Mouse (Mus musculus) layer of hippocampus, adult 2 months (tissue): ENCODE results near the gene Apoc2. TPM values are rescaled to one million over a fixed set of nuclear protein-coding genes. Genes with fewer than 3 reads are reported as not detected.

ENCODE experiments used
- DNase-seq, 2 experiments: peaks; one replicate each; pipeline ENCODE4 v3.0.0; 2022; ENCODE audit warnings: low spot score in 2 of 2
- H3K27ac ChIP-seq: fragments of 200-600 bp; 2 replicates; pipeline ENCODE4 v1.8.1; 2022
- H3K4me3 ChIP-seq: fragments of 200-600 bp; 2 replicates; pipeline ENCODE4 v1.8.1; 2022; ENCODE audit warnings: mild to moderate bottlenecking
- CTCF ChIP-seq: fragments of 200-600 bp; conservative IDR thresholded peaks from 2 replicates; pipeline ENCODE4 v1.8.1; 2022; ENCODE audit warnings: antibody characterized with exemption, mild to moderate bottlenecking, moderate library complexity
- long read RNA-seq, 2 experiments: library from polyadenylated mRNA; stranded (forward); transcript quantifications; one replicate each; pipeline ENCODE4 v2.0.0; 2021; ENCODE audit warnings: borderline mapping rate in 2 of 2
- total RNA-seq, 2 experiments: library from RNA; stranded (reverse); gene quantifications; 2 replicates each; pipeline ENCODE4 v1.2.3; 2021

The Apoc2 gene
- not detected for total RNA-seq
- long read RNA-seq, experiment 1, result 0 reads
- long read RNA-seq, experiment 2, result 0 reads

DNA sequence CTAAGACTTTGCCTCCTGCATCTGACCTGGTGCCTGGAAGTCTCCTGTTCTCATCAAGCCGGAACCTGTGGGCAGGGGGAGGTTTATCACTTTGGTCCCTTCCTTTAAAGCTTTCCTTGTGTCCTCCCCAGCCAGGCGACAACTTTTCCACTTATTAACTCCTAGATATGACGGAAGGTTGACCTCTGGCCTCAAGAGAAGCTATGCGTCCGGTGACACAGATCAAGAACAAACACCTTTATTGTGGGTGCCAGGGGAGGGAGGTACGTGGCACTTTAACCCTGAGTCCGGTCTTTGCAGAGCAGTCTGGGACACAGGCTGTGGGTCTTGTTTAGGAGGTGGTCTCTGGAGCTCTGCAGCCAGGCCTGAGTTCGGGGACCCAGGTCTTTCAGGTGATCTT, at the start of gene Apoc2:
TSS of gene Apoc2 (minus strand) at position 70 of the 400 bp plus-strand sequence.
- Histone ChIP-seq H3K4me3 (no peak within 1 kb of the TSS), H3K27ac (no peak within 1 kb of the TSS)
- no peak for TF ChIP-seq CTCF
- DNase-seq, result no peak

DNA sequence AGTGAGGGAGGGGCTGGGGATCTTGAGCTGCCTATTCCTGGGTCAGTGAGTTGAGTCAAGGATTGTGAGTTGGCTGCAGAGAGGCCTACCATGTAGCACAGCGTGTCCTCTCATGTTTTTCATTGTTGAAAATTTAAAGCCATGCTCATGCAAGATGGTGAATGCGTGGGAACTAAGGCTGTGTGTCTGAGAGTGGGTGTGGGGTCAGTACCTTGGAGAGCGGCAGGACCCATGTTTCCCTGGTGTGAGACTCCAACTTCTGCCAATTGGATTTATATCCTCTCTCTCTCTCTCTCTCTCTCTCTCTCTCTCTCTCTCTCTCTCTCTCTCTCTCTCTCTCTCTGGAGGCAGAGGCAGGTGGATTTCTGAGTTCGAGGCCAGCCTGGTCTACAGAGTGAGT, 48.8 kb upstream of the Apoc2 start:
- no peak for TF ChIP-seq CTCF
- DNase-seq, result no peak
- Histone ChIP-seq H3K27ac (no peak overlapping the region), H3K4me3 (no peak overlapping the region)

DNA sequence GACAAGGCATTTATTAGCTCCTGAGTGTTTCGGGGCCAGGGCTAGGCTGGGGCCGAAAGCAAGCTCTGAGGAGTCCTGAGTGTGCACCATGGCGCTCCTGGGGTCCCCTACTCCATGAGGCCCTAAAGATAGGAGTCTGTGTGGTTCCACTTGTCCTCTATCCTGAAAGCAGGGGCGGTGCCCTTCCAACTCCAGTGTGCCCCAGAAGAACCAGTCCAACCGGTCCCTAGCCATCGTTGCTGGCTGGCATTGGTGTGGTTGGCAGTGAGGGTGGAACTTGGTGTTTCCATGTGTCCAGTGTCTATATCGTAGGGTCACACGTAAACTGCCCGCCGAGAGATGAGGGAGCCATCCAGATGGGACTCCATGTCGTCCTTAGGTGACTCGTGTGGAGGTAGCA, 46.4 kb upstream of the Apoc2 start:
- DNase-seq, result no peak
- no peak for TF ChIP-seq CTCF
- no peak overlapping the region for H3K27ac ChIP-seq
- no peak overlapping the region for H3K4me3 ChIP-seq

DNA sequence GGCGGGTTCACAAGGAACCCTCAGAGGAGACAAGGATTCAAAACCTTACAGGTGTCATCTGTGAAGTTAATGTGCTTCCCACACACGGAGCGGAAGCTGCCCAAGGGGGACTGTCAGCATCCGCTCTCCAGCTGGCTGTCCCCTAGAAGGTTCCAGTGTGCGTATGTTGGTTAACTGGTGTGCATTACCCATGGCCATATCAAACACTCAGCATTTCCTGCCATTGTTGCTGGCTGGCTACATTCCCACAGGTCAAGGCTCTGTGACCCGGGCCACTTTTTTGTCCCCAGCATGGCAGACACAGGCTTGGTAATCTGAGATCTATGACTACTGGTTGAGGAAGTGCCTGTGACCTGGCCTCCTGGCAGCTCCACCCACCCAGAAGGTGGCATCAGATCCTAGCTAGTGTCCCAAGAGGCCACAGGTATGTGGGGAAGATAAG, 45.0 kb upstream of the Apoc2 start:
- Histone ChIP-seq H3K4me3 (no peak overlapping the region), H3K27ac (no peak overlapping the region)
- no peak for DNase-seq
- no peak for TF ChIP-seq CTCF

DNA sequence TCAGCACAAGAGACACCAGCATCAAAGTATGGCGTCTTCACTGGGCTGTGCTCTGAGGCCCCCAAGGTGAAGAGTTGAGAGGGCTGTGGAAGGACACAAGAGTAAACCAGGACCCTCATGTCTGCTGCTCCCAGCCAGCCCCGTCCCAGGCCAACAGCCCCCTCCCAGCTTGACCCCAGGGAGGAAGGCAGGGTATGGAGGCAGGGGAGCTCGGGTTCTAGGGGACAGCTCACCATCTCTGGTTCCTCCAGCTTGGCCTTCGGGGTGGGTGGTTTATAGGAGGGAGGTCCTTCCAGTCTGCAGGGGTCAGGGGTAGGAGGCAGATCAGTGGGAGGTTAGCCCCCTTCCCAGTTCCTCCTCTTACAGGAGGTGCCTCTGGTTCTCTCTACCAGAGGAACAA, 41.5 kb upstream of the Apoc2 start:
- no peak for DNase-seq
- Histone ChIP-seq H3K4me3 (no peak overlapping the region), H3K27ac (no peak overlapping the region)
- no peak for TF ChIP-seq CTCF

DNA sequence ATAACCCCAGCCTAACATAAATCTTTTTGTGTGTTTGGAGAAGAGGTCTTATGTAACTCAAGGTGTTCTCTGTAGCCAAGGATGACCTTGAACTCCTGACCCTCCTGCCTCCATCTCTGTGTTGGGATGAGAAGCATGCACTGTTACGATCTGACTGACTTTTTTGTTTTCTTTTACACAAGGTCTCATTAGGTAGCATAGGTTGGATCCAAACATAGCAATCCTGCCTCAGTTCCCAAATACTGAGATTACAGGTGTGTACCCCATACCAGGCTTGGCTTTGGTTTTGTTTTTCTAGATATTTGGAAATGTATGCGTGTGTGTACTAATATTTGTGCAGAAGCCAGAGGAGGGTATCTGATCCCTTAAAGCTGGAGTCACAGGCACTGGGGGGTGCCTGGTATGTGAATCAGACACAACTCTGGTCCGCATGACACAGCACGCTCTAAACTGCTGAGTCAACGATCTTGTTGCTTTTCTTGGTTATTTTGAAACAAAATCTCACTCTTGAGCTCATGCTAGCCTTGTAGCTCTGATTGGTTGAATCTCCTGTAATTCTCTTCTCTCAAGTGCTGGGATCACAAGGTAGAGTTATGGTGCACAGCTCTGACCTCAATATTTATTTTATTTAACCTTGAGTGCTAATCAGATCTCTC, 40.7 kb upstream of the Apoc2 start:
- no peak overlapping the region for H3K4me3 ChIP-seq
- DNase-seq, result no peak
- TF ChIP-seq CTCF, result no peak
- no peak overlapping the region for H3K27ac ChIP-seq

DNA sequence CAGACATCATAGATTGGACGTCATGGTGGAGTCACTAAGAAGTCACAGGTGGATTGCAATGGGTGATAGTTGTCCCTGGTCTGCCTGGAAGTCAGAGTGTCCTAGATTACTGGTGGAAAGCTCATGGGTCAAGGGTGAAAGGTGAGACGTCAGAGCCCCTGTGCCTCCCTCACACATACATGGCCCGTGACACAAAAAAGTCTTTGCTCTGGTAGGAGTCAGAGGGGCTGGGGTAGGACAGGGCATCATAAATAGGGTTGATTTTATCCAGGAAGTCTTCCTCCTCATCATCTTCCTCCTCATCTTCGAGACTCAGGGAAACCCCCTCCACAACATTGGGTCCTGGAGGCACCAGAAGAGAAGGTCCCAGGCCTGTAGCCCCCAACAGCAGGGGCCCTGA, 39.6 kb upstream of the Apoc2 start:
- no peak overlapping the region for H3K27ac ChIP-seq
- H3K4me3 ChIP-seq, result no peak overlapping the region
- TF ChIP-seq CTCF, result no peak
- DNase-seq, result no peak

DNA sequence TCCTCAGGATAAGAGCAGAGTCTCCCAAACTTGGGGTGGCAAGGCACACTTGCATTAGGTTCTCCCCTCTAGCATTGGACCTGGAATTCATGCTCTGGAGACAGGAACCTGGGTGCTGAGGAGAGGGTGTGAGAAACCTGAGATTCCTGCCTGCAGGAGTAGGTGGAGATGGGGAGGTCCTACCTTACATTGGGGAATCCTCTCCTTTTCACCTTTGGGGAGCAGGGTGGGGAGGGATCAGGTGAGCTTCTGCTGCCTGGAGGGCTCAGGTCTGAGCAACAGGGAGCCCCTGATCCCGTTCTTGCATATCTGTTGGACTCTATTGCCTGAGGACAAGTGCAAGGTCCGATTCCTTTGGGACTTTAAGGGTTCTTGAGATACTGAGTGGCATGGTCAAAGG, 39.1 kb upstream of the Apoc2 start:
- Histone ChIP-seq H3K27ac (peak overlapping the region; percentile 90; the same call in 1 of the 2 replicates), H3K4me3 (no peak overlapping the region)
- no peak for TF ChIP-seq CTCF
- DNase-seq, result no peak

DNA sequence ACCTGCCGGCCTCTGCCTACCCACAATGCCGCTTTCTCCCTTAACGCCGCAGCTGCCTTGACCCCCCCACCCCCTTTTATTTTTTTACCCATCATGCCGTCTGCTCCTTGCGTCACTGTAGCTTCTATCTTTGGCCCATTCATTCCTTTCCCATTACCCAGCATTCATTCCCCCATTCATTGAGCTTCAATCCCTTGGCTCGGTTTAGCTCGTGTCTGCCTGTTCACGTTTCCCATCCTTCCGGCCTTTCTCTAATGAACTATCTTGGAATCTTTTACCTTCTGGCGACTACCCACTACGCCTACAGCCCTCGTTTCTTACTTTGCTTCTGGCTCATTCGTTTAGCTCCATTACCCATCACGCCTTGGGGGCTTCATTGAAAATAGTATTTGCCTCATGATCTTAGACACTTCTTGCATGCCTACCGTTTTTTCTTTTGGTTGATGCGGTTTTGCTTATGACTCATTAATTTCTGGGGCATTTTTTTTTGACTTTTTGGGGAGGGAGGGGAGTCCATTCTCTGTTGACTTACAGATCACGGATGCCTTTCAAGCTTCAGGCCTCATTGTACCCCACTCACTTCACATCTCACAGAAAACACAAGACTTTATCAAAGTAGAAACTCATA, 38.4 kb upstream of the Apoc2 start:
- peak overlapping the region; percentile 90 for H3K27ac ChIP-seq
- H3K4me3 ChIP-seq, result peak overlapping the region; percentile 53
- TF ChIP-seq CTCF, result no peak
- no peak for DNase-seq

DNA sequence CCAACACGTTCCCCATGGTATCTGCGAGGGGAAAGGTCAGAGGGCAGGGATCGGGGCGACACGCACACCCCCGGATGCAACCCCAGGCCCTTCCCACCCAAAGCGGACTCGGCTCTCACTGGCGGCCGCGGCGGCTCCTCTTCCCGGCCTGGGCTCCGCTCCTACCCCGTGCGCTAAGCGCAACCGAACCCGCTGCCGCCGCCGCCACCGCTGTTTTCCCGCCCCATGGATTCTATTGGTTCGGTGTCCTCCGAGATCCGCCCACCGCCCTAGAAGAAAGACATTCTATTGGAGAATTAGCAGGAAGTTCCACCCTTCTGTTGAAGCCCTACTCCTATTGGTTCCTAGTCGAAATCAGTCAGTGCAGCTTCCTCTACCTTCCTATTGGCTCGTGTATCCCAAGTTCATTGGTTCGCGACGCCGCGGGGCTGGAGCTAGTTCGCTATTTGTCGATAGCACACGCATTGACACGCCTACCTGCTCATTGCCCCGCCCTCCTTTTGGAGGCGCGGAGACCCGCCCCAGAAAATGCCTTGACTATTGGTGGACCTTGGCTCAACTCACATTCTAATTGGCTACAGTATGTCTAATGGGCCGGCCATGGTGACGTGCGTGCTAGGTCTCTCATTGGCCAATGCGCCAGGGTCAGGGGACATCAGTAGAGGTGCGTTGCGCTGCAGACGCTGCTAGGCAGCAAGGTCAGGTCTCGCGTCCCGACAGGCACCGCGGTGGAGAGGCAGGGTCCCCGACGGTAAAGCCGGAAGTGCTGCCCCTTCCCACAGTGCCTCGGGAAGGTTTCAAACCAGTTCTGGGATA, 37.7 kb upstream of the Apoc2 start, which contains the start of gene Tomm40:
TSS of gene Tomm40 (minus strand) at position 200 of the 816 bp plus-strand sequence.
- no peak; the same call in 1 of the 2 replicates for TF ChIP-seq CTCF
- Histone ChIP-seq H3K4me3 (peak within 1 kb of the TSS; percentile 95), H3K27ac (peak within 1 kb of the TSS; percentile 95)
- peak; percentile 97 to 100 for DNase-seq

DNA sequence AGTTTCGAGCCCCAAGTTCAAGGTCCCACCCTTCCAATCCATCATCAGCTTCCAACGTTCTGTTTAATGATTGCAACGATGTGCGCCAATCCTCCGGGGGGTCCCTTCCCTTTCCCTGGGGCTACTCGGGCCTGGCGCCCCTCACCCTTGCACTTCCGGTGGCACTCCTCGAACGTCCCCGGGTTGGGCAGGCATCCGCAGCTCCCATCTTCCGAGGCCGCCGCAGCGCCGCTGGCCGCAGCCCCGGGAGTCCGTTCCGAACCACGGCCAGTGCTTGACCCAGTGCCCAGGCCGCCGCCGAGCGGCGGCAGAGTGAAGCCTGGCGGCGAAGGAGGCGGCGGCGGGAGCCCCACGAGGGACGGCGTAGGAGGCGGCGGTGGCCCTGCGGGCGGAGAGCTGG, 37.1 kb upstream of the Apoc2 start:
- Histone ChIP-seq H3K4me3 (peak overlapping the region; percentile 95), H3K27ac (peak overlapping the region; percentile 95)
- DNase-seq, result peak in 1 of 2 experiments; percentile 31
- TF ChIP-seq CTCF, result no peak

DNA sequence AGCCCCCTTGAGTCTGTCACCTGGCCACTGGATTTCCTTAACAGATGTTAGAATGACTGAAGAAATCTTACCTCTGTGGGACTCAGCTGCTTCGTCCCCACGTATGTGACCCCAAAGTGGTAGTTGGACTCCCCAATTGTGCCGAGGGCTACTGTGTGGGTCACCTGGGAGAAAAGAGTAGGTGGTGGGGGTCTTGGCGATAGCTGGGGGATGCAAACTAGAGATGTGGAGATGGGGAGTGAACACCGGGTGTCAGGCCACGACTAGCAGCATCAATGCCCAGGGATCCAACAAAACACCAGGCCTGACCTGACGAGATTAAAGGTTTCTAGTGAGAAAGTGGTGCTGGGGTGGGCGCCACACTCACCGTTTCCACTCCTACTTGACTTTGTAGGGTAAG, 35.9 kb upstream of the Apoc2 start:
- Histone ChIP-seq H3K27ac (no peak overlapping the region), H3K4me3 (no peak overlapping the region)
- DNase-seq, result no peak
- TF ChIP-seq CTCF, result no peak

DNA sequence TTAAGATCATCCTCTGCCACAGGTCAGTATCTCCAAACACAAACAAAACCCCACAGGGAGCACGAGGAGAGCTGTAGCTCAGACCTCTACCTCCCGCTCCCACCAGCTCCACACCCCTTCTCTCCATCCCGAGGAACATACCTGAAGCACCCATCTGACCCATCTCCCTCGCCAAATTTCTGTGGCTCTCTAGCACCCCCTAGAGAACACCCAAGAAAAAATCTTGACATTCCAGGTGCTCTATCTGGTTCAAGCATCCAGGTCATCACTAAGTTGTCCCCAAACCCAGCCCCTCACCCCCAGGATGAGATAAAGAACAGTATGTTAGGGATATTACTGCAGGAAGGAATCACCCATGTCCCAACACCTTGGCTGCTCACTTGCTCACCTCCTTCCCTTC, 35.5 kb upstream of the Apoc2 start:
- Histone ChIP-seq H3K27ac (no peak overlapping the region), H3K4me3 (no peak overlapping the region)
- DNase-seq, result peak in 1 of 2 experiments; percentile 38
- TF ChIP-seq CTCF, result peak; percentile 72
